Mouse (Mus musculus): ENCODE results near the gene Castor2. TPM values are rescaled to one million over a fixed set of nuclear protein-coding genes. Genes with fewer than 3 reads are reported as not detected.

The Castor2 gene
- polyA plus RNA-seq, 1 experiment from 2014 or later, result 0.73 TPM

DNA sequence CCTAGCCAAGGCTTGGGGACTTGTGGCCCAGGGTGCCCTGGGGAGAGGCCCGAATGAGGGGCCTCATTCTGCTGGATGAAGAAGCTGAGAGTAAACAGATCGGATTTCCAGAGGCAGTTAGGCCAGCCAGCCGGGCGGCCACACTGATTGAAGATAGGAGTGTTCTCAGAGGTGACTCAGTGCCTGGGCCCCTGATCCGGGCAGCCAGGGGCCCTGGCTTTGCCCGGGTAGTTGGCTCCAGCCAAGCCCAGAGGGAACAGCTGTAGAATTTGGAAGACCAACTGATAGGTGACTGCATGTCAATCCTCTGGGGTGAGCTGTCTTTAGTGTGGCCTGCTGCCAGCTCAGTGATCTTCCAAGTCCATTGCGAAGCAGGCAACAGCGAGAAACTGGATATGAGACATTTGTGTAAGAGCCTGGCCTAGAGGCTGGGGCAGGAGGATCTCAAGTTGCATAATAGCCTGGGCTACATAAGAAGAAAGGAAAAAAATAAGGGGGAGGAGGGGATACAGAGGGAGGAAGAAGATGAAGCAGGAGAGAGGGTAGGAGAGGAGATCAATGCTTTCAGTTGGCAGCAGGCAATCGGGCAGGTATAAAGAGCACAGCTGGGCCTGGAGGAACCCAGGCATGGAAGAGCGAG is 20.1 kb downstream of the Castor2 start:
- H3K4me1 ChIP-seq (ENCODE audit: control insufficient read depth, low read depth, low read length), result no peaks in the 10 kb centered on the region
- ATAC-seq (ENCODE audit: low read depth), result no peak
- H3K4me2 ChIP-seq (ENCODE audit: low read depth, low read length), result no peak overlapping the region
- no peak overlapping the region for H3K4me3 ChIP-seq (ENCODE audit: low read depth, low read length)
- H3K27me3 ChIP-seq (ENCODE audit: control insufficient read depth, insufficient read depth, low read depth, low read length), result no peaks in the 10 kb centered on the region
- WGBS (ENCODE audit: insufficient replicate concordance), result 59% methylated on average over 10 of the region's 10 CpGs
- H3K9me3 ChIP-seq (replicated peaks; ENCODE audit: control insufficient read depth, low read length), result no peaks in the 10 kb centered on the region
- no peaks in the 10 kb centered on the region for H3K36me3 ChIP-seq (ENCODE audit: control insufficient read depth, insufficient read depth)
- no peak overlapping the region for H3K27ac ChIP-seq (ENCODE audit: low read length)
- no peak overlapping the region for H3K9ac ChIP-seq (ENCODE audit: low read depth, low read length)

DNA sequence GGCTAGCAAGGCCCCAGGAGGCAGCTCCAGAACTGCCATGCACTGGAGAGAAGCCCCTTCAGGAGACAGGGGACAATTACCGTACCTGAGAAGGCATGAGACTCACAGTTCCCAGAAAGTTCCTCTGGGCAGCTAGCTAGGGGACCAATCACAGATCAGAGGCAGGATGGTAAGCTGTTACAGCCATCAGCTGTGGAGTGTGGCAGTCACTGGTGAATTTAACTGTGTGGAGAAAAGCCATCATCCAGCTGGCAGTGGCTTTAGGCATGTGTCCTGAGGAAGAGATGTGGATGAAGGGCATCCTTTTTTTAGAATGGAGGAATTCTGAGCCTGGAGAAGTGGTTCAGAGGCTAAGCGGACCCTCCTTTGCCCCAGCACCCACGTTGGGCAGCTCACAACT is 20.6 kb downstream of the Castor2 start:
- Histone ChIP-seq H3K4me1 (ENCODE audit: control insufficient read depth, low read depth, low read length) (no peaks in the 10 kb centered on the region), H3K36me3 (ENCODE audit: control insufficient read depth, insufficient read depth) (no peaks in the 10 kb centered on the region), H3K4me3 (ENCODE audit: low read depth, low read length) (no peak overlapping the region), H3K9me3 (replicated peaks; ENCODE audit: control insufficient read depth, low read length) (no peaks in the 10 kb centered on the region), H3K27me3 (ENCODE audit: control insufficient read depth, insufficient read depth, low read depth, low read length) (no peaks in the 10 kb centered on the region), H3K9ac (ENCODE audit: low read depth, low read length) (no peak overlapping the region), H3K4me2 (ENCODE audit: low read depth, low read length) (no peak overlapping the region), H3K27ac (ENCODE audit: low read length) (no peak overlapping the region)
- 52% methylated on average over 3 of the region's 3 CpGs for WGBS (ENCODE audit: insufficient replicate concordance)
- ATAC-seq (ENCODE audit: low read depth), result no peak

DNA sequence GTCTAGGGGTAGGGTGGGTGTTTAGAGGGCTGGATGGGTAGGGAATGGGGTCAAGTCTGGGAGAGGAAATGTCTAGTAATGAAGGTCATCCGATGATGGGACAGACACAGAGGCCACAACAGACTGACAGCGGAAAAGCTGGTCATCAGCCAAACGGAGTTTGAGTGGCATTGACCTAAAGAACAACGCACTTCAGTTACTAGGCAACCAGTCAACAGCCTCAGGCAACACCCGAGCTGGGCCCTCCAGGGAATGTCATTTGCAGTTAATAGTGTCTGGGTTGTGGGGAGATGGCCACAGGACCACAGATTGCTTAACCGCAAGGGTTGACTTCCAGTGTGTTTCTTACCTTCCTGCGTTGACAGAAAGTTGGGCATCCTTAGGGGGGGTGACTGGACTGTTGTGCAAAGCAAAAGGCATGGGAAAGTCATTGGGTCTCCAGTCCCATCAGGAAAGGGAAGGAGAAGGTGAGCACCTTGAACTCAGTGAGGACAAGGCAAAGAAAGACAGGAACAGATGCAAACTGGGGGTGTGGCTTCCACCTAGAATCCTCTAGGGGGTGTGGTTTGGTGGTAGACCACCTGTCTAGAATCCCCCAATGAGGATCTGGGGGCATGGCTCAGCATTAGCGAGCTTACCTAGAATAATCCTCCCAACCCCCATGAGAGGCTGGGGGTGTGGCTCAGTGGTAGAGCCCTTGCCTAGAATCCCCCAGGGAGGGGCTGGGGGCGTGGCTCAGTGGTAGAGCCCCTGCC is 21.8 kb downstream of the Castor2 start:
- Histone ChIP-seq H3K36me3 (ENCODE audit: control insufficient read depth, insufficient read depth) (no peaks in the 10 kb centered on the region), H3K4me1 (ENCODE audit: control insufficient read depth, low read depth, low read length) (no peaks in the 10 kb centered on the region), H3K9me3 (replicated peaks; ENCODE audit: control insufficient read depth, low read length) (no peaks in the 10 kb centered on the region), H3K27ac (ENCODE audit: low read length) (no peak overlapping the region), H3K4me2 (ENCODE audit: low read depth, low read length) (no peak overlapping the region), H3K27me3 (ENCODE audit: control insufficient read depth, insufficient read depth, low read depth, low read length) (no peaks in the 10 kb centered on the region), H3K9ac (ENCODE audit: low read depth, low read length) (no peak overlapping the region), H3K4me3 (ENCODE audit: low read depth, low read length) (no peak overlapping the region)
- ATAC-seq (ENCODE audit: low read depth), result no peak
- WGBS (ENCODE audit: insufficient replicate concordance), result 62% methylated on average over 8 of the region's 9 CpGs

DNA sequence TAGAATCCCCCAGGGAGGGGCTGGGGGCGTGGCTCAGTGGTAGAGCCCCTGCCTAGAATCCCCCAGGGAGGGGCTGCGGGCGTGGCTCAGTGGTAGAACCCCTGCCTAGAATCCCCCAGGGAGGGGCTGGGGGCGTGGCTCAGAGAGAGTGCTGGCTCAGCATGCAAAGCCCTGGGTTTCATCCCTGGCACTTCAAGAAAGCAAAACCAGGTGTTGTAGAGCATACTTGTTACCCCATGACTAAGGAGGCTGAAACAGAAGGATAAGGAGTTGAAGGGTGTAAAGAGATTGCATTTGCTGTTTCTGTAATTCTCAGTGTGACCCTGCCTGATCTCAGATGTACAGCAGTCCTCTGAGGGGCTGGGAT is 22.4 kb downstream of the Castor2 start:
- no peak overlapping the region for H3K9ac ChIP-seq (ENCODE audit: low read depth, low read length)
- H3K36me3 ChIP-seq (ENCODE audit: control insufficient read depth, insufficient read depth), result no peaks in the 10 kb centered on the region
- H3K4me1 ChIP-seq (ENCODE audit: control insufficient read depth, low read depth, low read length), result no peaks in the 10 kb centered on the region
- no peak overlapping the region for H3K4me3 ChIP-seq (ENCODE audit: low read depth, low read length)
- no peaks in the 10 kb centered on the region for H3K9me3 ChIP-seq (replicated peaks; ENCODE audit: control insufficient read depth, low read length)
- no peak overlapping the region for H3K4me2 ChIP-seq (ENCODE audit: low read depth, low read length)
- 53% methylated on average over 3 of the region's 4 CpGs for WGBS (ENCODE audit: insufficient replicate concordance)
- no peak for ATAC-seq (ENCODE audit: low read depth)
- no peaks in the 10 kb centered on the region for H3K27me3 ChIP-seq (ENCODE audit: control insufficient read depth, insufficient read depth, low read depth, low read length)
- H3K27ac ChIP-seq (ENCODE audit: low read length), result no peak overlapping the region

DNA sequence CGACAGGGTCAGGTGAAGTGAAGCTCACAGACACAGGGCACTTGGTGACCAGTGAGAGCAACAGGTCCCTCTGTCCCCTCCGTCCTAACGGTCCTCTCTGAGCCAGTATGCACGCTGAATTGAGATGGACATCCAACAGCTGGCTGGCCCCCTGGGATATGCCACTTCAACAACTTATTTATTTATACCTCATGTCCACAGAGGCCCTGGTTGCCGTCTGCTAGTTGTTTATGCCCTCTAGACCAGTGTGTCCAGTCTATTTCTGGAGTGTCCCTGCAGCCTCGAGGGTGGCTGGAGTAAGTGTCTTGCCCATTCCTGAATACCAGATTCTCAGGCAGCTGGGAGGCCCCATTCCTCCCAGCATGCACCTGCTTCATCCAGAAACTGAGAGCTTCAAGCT is 24.3 kb downstream of the Castor2 start:
- no peaks in the 10 kb centered on the region for H3K27me3 ChIP-seq (ENCODE audit: control insufficient read depth, insufficient read depth, low read depth, low read length)
- H3K4me2 ChIP-seq (ENCODE audit: low read depth, low read length), result no peak overlapping the region
- no peak for ATAC-seq (ENCODE audit: low read depth)
- WGBS (ENCODE audit: insufficient replicate concordance), result 57% methylated on average over 6 of the region's 6 CpGs
- H3K36me3 ChIP-seq (ENCODE audit: control insufficient read depth, insufficient read depth), result no peaks in the 10 kb centered on the region
- no peak overlapping the region for H3K9ac ChIP-seq (ENCODE audit: low read depth, low read length)
- no peaks in the 10 kb centered on the region for H3K4me1 ChIP-seq (ENCODE audit: control insufficient read depth, low read depth, low read length)
- H3K9me3 ChIP-seq (replicated peaks; ENCODE audit: control insufficient read depth, low read length), result no peaks in the 10 kb centered on the region
- H3K27ac ChIP-seq (ENCODE audit: low read length), result no peak overlapping the region
- no peak overlapping the region for H3K4me3 ChIP-seq (ENCODE audit: low read depth, low read length)

DNA sequence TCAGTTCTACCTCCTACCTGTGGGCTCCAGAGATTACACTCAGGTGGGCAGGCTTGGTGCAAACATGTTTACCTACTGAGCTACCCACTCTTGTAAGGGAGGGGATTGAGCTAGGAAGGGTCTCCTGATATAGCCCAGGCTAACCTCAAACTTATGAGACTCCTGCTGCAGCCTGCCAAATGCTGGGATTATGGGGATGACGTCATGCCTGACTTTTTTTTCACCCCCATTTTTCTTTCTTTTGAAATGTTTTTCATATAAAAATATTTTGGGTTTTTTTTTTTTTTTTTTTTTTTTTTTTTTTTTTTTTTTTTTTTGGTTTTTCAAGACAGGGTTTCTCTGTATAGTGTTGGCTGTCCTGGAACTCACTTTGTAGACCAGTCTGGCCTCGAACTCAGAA is 26.7 kb downstream of the Castor2 start:
- WGBS (ENCODE audit: insufficient replicate concordance), result 64% methylated on average over 2 of the region's 2 CpGs
- no peak overlapping the region for H3K4me2 ChIP-seq (ENCODE audit: low read depth, low read length)
- H3K27ac ChIP-seq (ENCODE audit: low read length), result no peak overlapping the region
- no peaks in the 10 kb centered on the region for H3K9me3 ChIP-seq (replicated peaks; ENCODE audit: control insufficient read depth, low read length)
- no peaks in the 10 kb centered on the region for H3K4me1 ChIP-seq (ENCODE audit: control insufficient read depth, low read depth, low read length)
- H3K27me3 ChIP-seq (ENCODE audit: control insufficient read depth, insufficient read depth, low read depth, low read length), result no peaks in the 10 kb centered on the region
- H3K36me3 ChIP-seq (ENCODE audit: control insufficient read depth, insufficient read depth), result no peaks in the 10 kb centered on the region
- H3K4me3 ChIP-seq (ENCODE audit: low read depth, low read length), result no peak overlapping the region
- ATAC-seq (ENCODE audit: low read depth), result no peak
- H3K9ac ChIP-seq (ENCODE audit: low read depth, low read length), result no peak overlapping the region

DNA sequence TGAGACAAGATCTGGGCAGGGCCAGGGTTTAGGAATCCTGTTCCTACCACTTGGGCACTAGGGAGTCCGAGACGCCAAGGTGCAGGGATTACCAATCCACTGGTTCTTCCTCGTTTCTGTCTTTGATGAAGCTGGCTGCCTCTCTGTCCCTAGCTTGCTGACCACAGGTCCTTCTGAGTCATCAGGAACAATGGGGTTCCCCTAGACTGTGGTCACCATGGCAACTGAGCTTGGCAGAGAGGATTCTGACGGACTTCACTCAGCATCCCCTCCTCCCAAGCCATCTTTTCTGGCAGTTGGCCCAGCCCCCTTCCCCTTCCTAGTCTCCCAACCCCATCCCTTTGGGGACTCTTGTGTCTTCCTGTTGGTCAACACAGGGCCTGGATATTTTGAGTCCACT is 32.1 kb downstream of the Castor2 start:
- H3K4me3 ChIP-seq (ENCODE audit: low read depth, low read length), result no peak overlapping the region
- no peaks in the 10 kb centered on the region for H3K27me3 ChIP-seq (ENCODE audit: control insufficient read depth, insufficient read depth, low read depth, low read length)
- H3K4me1 ChIP-seq (ENCODE audit: control insufficient read depth, low read depth, low read length), result no peaks in the 10 kb centered on the region
- ATAC-seq (ENCODE audit: low read depth), result no peak
- no peak overlapping the region for H3K27ac ChIP-seq (ENCODE audit: low read length)
- H3K4me2 ChIP-seq (ENCODE audit: low read depth, low read length), result no peak overlapping the region
- H3K36me3 ChIP-seq (ENCODE audit: control insufficient read depth, insufficient read depth), result no peaks in the 10 kb centered on the region
- H3K9me3 ChIP-seq (replicated peaks; ENCODE audit: control insufficient read depth, low read length), result no peaks in the 10 kb centered on the region
- WGBS (ENCODE audit: insufficient replicate concordance), result 36% methylated on average over 4 of the region's 4 CpGs
- no peak overlapping the region for H3K9ac ChIP-seq (ENCODE audit: low read depth, low read length)

DNA sequence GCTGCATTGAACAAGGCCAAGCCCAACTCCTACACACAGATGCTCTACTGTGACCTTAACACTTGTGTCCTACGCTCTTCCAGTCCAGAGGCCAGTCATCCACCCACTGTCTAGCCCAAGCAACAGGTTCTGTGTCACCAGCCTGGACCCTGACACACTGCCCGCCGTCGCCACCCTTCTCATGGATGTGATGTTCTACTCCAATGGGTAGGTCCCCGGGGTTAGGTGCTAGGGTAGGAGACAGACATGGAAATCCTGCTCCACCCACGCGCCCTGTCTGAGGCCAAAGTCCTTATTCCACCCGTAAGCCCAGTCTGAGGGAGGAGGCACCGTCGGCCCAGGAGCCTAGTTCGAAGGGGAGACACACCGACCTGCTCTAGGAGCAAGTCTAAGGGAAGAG is 36.5 kb downstream of the Castor2 start:
- no peak overlapping the region for H3K27ac ChIP-seq (ENCODE audit: low read length)
- no peaks in the 10 kb centered on the region for H3K36me3 ChIP-seq (ENCODE audit: control insufficient read depth, insufficient read depth)
- no peak overlapping the region for H3K9ac ChIP-seq (ENCODE audit: low read depth, low read length)
- H3K9me3 ChIP-seq (replicated peaks; ENCODE audit: control insufficient read depth, low read length), result no peaks in the 10 kb centered on the region
- no peak for ATAC-seq (ENCODE audit: low read depth)
- H3K4me3 ChIP-seq (ENCODE audit: low read depth, low read length), result no peak overlapping the region
- WGBS (ENCODE audit: insufficient replicate concordance), result 80% methylated on average over 12 of the region's 12 CpGs
- no peak overlapping the region for H3K4me2 ChIP-seq (ENCODE audit: low read depth, low read length)
- no peaks in the 10 kb centered on the region for H3K4me1 ChIP-seq (ENCODE audit: control insufficient read depth, low read depth, low read length)
- H3K27me3 ChIP-seq (ENCODE audit: control insufficient read depth, insufficient read depth, low read depth, low read length), result no peaks in the 10 kb centered on the region

DNA sequence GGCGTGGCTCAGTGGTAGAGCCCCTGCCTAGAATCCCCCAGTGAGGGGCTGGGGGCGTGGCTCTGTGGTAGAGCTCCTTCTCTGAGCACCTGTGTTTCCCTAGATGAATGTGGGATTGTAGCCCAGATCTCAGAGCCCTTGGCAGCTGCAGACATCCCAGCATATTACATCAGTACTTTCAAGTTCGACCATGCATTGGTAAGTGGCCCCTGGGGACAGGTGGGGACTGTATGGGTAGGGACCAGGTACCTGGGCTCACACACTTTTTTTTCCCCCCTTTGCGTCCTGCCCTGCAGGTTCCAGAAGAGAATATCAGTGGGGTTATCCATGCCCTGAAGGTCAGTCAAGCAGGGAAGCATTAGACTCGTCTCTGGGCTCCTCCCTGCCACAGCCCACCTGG is 38.4 kb downstream of the Castor2 start:
- WGBS (ENCODE audit: insufficient replicate concordance), result 53% methylated on average over 5 of the region's 5 CpGs
- H3K4me3 ChIP-seq (ENCODE audit: low read depth, low read length), result no peak overlapping the region
- no peaks in the 10 kb centered on the region for H3K36me3 ChIP-seq (ENCODE audit: control insufficient read depth, insufficient read depth)
- no peak overlapping the region for H3K9ac ChIP-seq (ENCODE audit: low read depth, low read length)
- H3K4me2 ChIP-seq (ENCODE audit: low read depth, low read length), result no peak overlapping the region
- no peak for ATAC-seq (ENCODE audit: low read depth)
- no peak overlapping the region for H3K27ac ChIP-seq (ENCODE audit: low read length)
- H3K27me3 ChIP-seq (ENCODE audit: control insufficient read depth, insufficient read depth, low read depth, low read length), result no peaks in the 10 kb centered on the region
- no peaks in the 10 kb centered on the region for H3K4me1 ChIP-seq (ENCODE audit: control insufficient read depth, low read depth, low read length)
- H3K9me3 ChIP-seq (replicated peaks; ENCODE audit: control insufficient read depth, low read length), result no peaks in the 10 kb centered on the region

Data from liver, embryonic 16.5 days (tissue).